Mouse (Mus musculus): ENCODE measurements around the gene Prkcb. TPM values are rescaled to one million over a fixed set of nuclear protein-coding genes. Genes with fewer than 3 reads are reported as not detected.

Gene Prkcb
- polyA plus RNA-seq, 1 experiment from 2014 or later: 6.2 TPM

DNA sequence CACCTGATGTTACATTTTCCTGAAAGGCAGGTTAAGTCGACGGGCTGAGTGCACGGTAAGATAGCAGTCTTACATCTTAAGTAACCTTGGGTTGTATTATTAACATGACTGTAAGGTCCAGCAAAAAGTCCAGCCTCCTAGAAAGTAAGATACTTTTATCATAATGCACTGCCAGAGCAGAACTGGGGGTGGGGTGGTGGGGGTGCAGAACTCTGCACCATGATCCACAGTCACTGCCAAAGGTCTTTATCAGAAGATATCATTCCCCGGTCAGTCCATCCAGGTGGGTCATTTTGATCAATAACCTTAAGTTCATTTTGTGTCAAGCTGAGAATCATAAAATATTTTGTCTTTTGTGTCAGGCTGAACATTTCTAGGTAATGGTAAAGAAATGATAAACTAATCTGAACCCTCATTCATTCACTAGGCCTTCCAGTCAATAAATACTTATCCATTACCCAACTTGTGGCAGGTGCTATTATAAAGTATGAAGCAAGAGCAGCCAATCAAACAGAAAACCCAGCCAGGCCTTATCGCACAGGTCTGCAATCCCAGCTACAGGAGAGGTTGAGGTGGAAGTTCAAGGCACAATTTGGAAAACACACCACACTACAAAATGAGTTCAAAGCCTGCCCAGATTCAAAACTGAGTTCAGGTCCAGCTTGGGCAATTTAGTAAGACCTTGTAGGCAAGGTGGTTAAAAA, 369.0 kb downstream of the Prkcb start:
- H3K27me3 ChIP-seq (replicated peaks): no peaks in the 10 kb centered on the region
- H3K9ac ChIP-seq: no peak overlapping the region
- no peak overlapping the region for H3K27ac ChIP-seq (replicated peaks)
- no peaks in the 10 kb centered on the region for H3K9me3 ChIP-seq
- ATAC-seq (ENCODE audit: extremely low read depth, insufficient number of reproducible peaks, low FRiP score, low TSS enrichment): no peak
- H3K4me1 ChIP-seq: no peaks in the 10 kb centered on the region
- H3K36me3 ChIP-seq: no peaks in the 10 kb centered on the region
- no peak overlapping the region for H3K4me3 ChIP-seq
- WGBS: 83% methylated on average over 5 of the region's 5 CpGs
- no peak overlapping the region for H3K4me2 ChIP-seq

DNA sequence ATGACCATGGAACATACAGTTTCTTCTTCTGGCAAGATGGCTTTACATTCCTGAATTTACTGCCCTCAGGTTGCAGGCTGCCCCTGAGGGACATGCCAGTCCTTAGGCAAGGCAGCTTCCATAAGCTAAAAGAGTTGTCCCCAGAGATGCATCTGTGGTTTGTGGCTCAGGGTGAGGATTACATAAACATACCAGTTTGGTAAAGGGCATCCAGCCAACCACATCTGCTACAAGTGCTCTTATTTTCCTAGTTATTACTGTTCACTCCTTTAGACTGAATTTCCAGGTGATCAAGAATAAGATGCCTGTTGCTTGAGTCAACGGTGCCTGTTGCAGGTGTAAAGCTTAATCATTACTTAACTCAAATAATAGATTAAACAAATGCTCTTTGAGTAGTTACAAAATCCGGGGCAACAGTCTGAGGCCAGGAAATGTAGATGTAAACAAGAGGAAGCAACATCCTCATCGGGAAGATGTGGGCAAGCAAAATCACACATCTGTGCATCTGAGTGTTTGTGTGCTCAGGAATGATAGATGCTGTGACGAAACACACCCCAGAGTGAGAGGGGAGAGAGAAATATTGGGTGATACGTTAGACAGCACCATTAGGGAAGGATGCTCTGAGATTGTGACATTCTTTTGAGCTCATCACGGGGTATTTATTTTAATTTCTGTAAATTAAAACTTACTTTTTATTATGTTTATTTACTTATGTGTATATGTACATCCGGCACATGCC, 376.9 kb downstream of the Prkcb start:
- no peak for ATAC-seq (ENCODE audit: extremely low read depth, insufficient number of reproducible peaks, low FRiP score, low TSS enrichment)
- Histone ChIP-seq H3K4me2 (no peak overlapping the region), H3K36me3 (no peaks in the 10 kb centered on the region), H3K4me1 (peaks cover 2% of the 10 kb centered on the region; the same call in 1 of the 2 replicates), H3K27ac (replicated peaks) (no peak overlapping the region), H3K9ac (no peak overlapping the region), H3K27me3 (replicated peaks) (peaks cover 13% of the 10 kb centered on the region; the same call in 1 of the 2 replicates), H3K9me3 (no peaks in the 10 kb centered on the region), H3K4me3 (no peak overlapping the region)
- 62% methylated on average over 7 of the region's 7 CpGs for WGBS

DNA sequence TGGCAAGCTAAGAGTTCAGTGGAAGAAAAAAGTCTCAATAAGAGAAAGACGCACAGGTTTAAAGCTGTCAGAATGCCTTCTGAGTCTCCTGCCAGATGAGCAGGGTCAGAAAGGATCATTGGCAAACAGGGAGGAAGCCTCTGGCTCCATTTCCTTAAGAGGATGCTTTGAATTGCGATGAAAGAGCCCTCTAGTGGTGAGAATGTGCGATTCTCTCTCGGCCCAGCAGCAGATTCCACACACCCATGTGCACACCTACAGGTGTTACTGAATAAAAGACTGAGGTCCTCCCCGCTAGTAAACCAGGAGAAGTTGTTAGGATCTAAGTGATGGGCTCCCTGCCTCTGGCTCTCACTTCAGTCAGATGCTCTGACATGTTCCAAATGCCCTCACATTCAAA, 379.4 kb downstream of the Prkcb start:
- ATAC-seq (ENCODE audit: extremely low read depth, insufficient number of reproducible peaks, low FRiP score, low TSS enrichment): no peak
- Histone ChIP-seq H3K9ac (no peak overlapping the region), H3K27ac (replicated peaks) (no peak overlapping the region), H3K4me1 (peaks cover 8% of the 10 kb centered on the region), H3K36me3 (no peaks in the 10 kb centered on the region), H3K9me3 (no peaks in the 10 kb centered on the region), H3K4me3 (no peak overlapping the region), H3K27me3 (replicated peaks) (peaks cover 33% of the 10 kb centered on the region), H3K4me2 (no peak overlapping the region)
- 23% methylated on average over 5 of the region's 5 CpGs for WGBS

DNA sequence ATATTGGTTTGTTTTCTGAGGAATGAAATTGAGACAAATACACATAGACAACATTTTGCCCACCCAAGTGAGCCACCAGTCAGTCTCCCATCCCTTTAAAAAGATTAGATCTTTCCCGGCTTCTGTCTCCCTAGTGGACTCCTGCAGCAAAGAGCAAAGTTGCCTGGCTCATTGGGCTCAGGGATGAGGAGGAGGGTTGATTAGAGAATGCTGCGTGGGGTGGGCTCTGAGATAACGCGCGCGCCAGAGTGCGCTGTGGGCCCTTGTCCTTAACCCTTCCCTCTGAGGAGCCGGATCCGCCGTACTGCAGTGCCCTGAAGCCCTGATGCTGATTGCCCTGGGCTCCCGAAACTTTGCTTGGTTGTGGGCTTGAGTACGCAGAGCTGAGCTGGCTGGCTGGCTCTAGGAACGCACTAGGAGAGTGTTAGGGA, 381.9 kb downstream of the Prkcb start, which contains the start of gene Cacng3:
Cacng3 (plus strand) TSS at position 51 of the 431 bp plus-strand sequence.
- WGBS: 7% methylated on average over 13 of the region's 13 CpGs
- Histone ChIP-seq H3K9me3 (no peaks in the 10 kb centered on the region), H3K4me3 (peak within 1 kb of the TSS; percentile 16; the same call in 1 of the 2 replicates), H3K27me3 (replicated peaks) (peaks cover 38% of the 10 kb centered on the region), H3K4me1 (peaks cover 8% of the 10 kb centered on the region), H3K27ac (replicated peaks) (no peak within 1 kb of the TSS), H3K36me3 (no peaks in the 10 kb centered on the region), H3K4me2 (peak within 1 kb of the TSS; percentile 55), H3K9ac (no peak within 1 kb of the TSS)
- ATAC-seq (ENCODE audit: extremely low read depth, insufficient number of reproducible peaks, low FRiP score, low TSS enrichment): no peak

- Histone ChIP-seq H3K4me1 (peaks cover 8% of the 10 kb centered on the region), H3K9ac (no peak overlapping the region), H3K4me2 (peak overlapping the region; percentile 55), H3K9me3 (no peaks in the 10 kb centered on the region), H3K36me3 (no peaks in the 10 kb centered on the region), H3K27me3 (replicated peaks) (peaks cover 38% of the 10 kb centered on the region), H3K4me3 (peak overlapping the region; percentile 16; the same call in 1 of the 2 replicates), H3K27ac (replicated peaks) (no peak overlapping the region)
- ATAC-seq (ENCODE audit: extremely low read depth, insufficient number of reproducible peaks, low FRiP score, low TSS enrichment): peak; percentile 66; the same call in 1 of the 2 replicates
- WGBS: 11% methylated on average over 45 of the region's 45 CpGs
Observed at GRCm38 (mm10) chr7:122670873-122671641, 382.5 kb downstream of the Prkcb start.

- Histone ChIP-seq H3K27me3 (replicated peaks) (peaks cover 38% of the 10 kb centered on the region), H3K4me1 (peaks cover 8% of the 10 kb centered on the region), H3K9ac (no peak overlapping the region), H3K36me3 (no peaks in the 10 kb centered on the region), H3K9me3 (no peaks in the 10 kb centered on the region), H3K27ac (replicated peaks) (no peak overlapping the region), H3K4me3 (no peak overlapping the region), H3K4me2 (no peak overlapping the region)
- ATAC-seq (ENCODE audit: extremely low read depth, insufficient number of reproducible peaks, low FRiP score, low TSS enrichment): no peak
- 41% methylated on average over 5 of the region's 5 CpGs for WGBS
Observed at GRCm38 (mm10) chr7:122672981-122673380, 384.4 kb downstream of the Prkcb start.

- Histone ChIP-seq H3K9ac (no peak overlapping the region), H3K4me3 (no peak overlapping the region), H3K4me1 (peaks cover 8% of the 10 kb centered on the region), H3K4me2 (no peak overlapping the region), H3K9me3 (no peaks in the 10 kb centered on the region), H3K36me3 (no peaks in the 10 kb centered on the region), H3K27me3 (replicated peaks) (peaks cover 27% of the 10 kb centered on the region), H3K27ac (replicated peaks) (no peak overlapping the region)
- WGBS: 60% methylated on average over 7 of the region's 7 CpGs
- no peak for ATAC-seq (ENCODE audit: extremely low read depth, insufficient number of reproducible peaks, low FRiP score, low TSS enrichment)
Observed at GRCm38 (mm10) chr7:122675207-122675606, 386.7 kb downstream of the Prkcb start.

Other genes with a start within 250 kb of the Prkcb start
- 46.3 and 46.9 TPM in 2 replicates for gene Ubfd1, start 221.6 kb upstream of the Prkcb start, polyA plus RNA-seq (2015; fragmentation: Nextera tagmentation; extraction: Ambion mirVana)
- 27.4 and 27.9 TPM in 2 replicates for gene Ears2, start 221.5 kb upstream of the Prkcb start, polyA plus RNA-seq (2015; fragmentation: Nextera tagmentation; extraction: Ambion mirVana)
- 1,343 and 1,477 TPM in 2 replicates for gene Ndufab1, start 186.9 kb upstream of the Prkcb start, polyA plus RNA-seq (2015; fragmentation: Nextera tagmentation; extraction: Ambion mirVana)
- 9.5 and 10.0 TPM in 2 replicates for gene Palb2, start 155.8 kb upstream of the Prkcb start, polyA plus RNA-seq (2015; fragmentation: Nextera tagmentation; extraction: Ambion mirVana)
- 70.6 and 76.4 TPM in 2 replicates for gene Dctn5, start 155.7 kb upstream of the Prkcb start, polyA plus RNA-seq (2015; fragmentation: Nextera tagmentation; extraction: Ambion mirVana)
- gene Plk1, start 129.3 kb upstream of the Prkcb start, polyA plus RNA-seq (2015; fragmentation: Nextera tagmentation; extraction: Ambion mirVana): 93.1 and 93.9 TPM in 2 replicates
- gene Ern2, start 102.5 kb upstream of the Prkcb start, polyA plus RNA-seq (2015; fragmentation: Nextera tagmentation; extraction: Ambion mirVana): 0.06 TPM in 1 of 2 replicates, not detected in the other
- 0.23 and 0.27 TPM in 2 replicates for gene Chp2, start 69.3 kb upstream of the Prkcb start, polyA plus RNA-seq (2015; fragmentation: Nextera tagmentation; extraction: Ambion mirVana)